Mouse (Mus musculus) liver, postnatal 0 days (tissue): Measurements from ENCODE around the gene Meis2. TPM values are rescaled to one million over a fixed set of nuclear protein-coding genes. Genes with fewer than 3 reads are reported as not detected.

Source experiments
- ATAC-seq: fragments of 200-750 bp; cut with Nextera tagmentation; 2 replicates; pipeline ENCODE4 v1.8.0; 2017; ENCODE audit warnings: mild to moderate bottlenecking, moderate library complexity
- DNase-seq: peaks from one replicate; pipeline ENCODE4 v3.0.0-alpha.2; 2016
- H3K27ac ChIP-seq: fragments of 300-500 bp; sonication (generic); 2 replicates; pipeline ENCODE4 v1.5.1; 2014; ENCODE audit warnings: antibody characterized with exemption, moderate library complexity, mild to moderate bottlenecking, low read depth
- H3K27me3 ChIP-seq: fragments of 300-500 bp; sonication (generic); 2 replicates; pipeline ENCODE4 v1.6.1; 2014; ENCODE audit warnings: low read length, control low read depth, mixed read lengths; ENCODE audit not compliant: insufficient read depth
- H3K36me3 ChIP-seq: fragments of 300-500 bp; sonication (generic); replicated peaks from 2 replicates; pipeline ENCODE4 v1.6.1; 2014; ENCODE audit warnings: mild to moderate bottlenecking, control low read depth, low read length, moderate library complexity, mixed read lengths; ENCODE audit not compliant: insufficient read depth
- H3K4me1 ChIP-seq: fragments of 300-500 bp; sonication (generic); 2 replicates; pipeline ENCODE4 v1.6.1; 2014; ENCODE audit warnings: antibody characterized with exemption, mild to moderate bottlenecking, control low read depth; ENCODE audit not compliant: insufficient read depth
- H3K4me2 ChIP-seq: fragments of 300-500 bp; sonication (generic); 2 replicates; pipeline ENCODE4 v1.6.1; 2014; ENCODE audit warnings: low read depth, mild to moderate bottlenecking, low read length, moderate library complexity, mixed read lengths
- H3K4me3 ChIP-seq: fragments of 300-500 bp; sonication (generic); 2 replicates; pipeline ENCODE4 v1.5.1; 2014; ENCODE audit warnings: low read depth, low read length
- H3K9ac ChIP-seq: fragments of 300-500 bp; sonication (generic); replicated peaks from 2 replicates; pipeline ENCODE4 v1.6.1; 2014; ENCODE audit warnings: mild to moderate bottlenecking, moderate library complexity
- H3K9me3 ChIP-seq: fragments of 300-500 bp; sonication (generic); 2 replicates; pipeline ENCODE4 v1.6.1; 2016; ENCODE audit warnings: mild to moderate bottlenecking, control low read depth, low read length, mixed read lengths
- CTCF ChIP-seq: sonication (generic); IDR thresholded peaks from 2 replicates; pipeline ENCODE4 v1.5.1; 2016; ENCODE audit warnings: antibody characterized with exemption, low read depth
- EP300 ChIP-seq: IDR thresholded peaks from 2 replicates; pipeline ENCODE4 v1.6.1; 2016; ENCODE audit warnings: antibody characterized with exemption, low read depth, mild to moderate bottlenecking
- WGBS: fragments of 180-500 bp; shearing (Covaris S2); extraction: QIAGEN DNeasy Blood & Tissue Kit; methylation state at CpG from one replicate; pipeline ENCODE4 v1.1.7; 2014; ENCODE audit not compliant: insufficient replicate concordance; 5-methylcytosine and 5-hydroxymethylcytosine counted together
- polyA plus RNA-seq: library from polyadenylated mRNA; unstranded; fragments of >200 nt; fragmentation: Nextera tagmentation; extraction: Ambion mirVana; gene quantifications from 2 replicates; pipeline ENCODE4 v1.2.1, GENCODE M21; 2015

Gene Meis2
- polyA plus RNA-seq, 1 experiment from 2014 or later: 2.0 TPM

GRCm38 (mm10) chr2:115890030-115890429 is 175.6 kb downstream of the Meis2 start:
- DNase-seq: no peak
- Histone ChIP-seq H3K9ac (no peak overlapping the region), H3K4me1 (peaks cover 19% of the 10 kb centered on the region), H3K9me3 (no peaks in the 10 kb centered on the region), H3K27me3 (no peaks in the 10 kb centered on the region), H3K4me2 (no peak overlapping the region), H3K27ac (no peak overlapping the region), H3K36me3 (no peaks in the 10 kb centered on the region), H3K4me3 (no peak overlapping the region)
- no peak for ATAC-seq
- 46% methylated on average over 3 of the region's 3 CpGs for WGBS
- TF ChIP-seq EP300 (no peak), CTCF (no peak)

GRCm38 (mm10) chr2:115889212-115889611 is 176.4 kb downstream of the Meis2 start:
- no peak overlapping the region for H3K27ac ChIP-seq
- ATAC-seq (no peak), DNase-seq (no peak)
- WGBS: 74% methylated on average over 4 of the region's 4 CpGs
- H3K27me3 ChIP-seq: no peaks in the 10 kb centered on the region
- H3K4me1 ChIP-seq: peaks cover 19% of the 10 kb centered on the region; the same call in 1 of the 2 replicates
- H3K36me3 ChIP-seq: no peaks in the 10 kb centered on the region
- H3K4me3 ChIP-seq: no peak overlapping the region
- no peak for TF ChIP-seq CTCF
- TF ChIP-seq EP300: no peak
- no peak overlapping the region for H3K9ac ChIP-seq
- H3K4me2 ChIP-seq: no peak overlapping the region
- no peaks in the 10 kb centered on the region for H3K9me3 ChIP-seq

DNA sequence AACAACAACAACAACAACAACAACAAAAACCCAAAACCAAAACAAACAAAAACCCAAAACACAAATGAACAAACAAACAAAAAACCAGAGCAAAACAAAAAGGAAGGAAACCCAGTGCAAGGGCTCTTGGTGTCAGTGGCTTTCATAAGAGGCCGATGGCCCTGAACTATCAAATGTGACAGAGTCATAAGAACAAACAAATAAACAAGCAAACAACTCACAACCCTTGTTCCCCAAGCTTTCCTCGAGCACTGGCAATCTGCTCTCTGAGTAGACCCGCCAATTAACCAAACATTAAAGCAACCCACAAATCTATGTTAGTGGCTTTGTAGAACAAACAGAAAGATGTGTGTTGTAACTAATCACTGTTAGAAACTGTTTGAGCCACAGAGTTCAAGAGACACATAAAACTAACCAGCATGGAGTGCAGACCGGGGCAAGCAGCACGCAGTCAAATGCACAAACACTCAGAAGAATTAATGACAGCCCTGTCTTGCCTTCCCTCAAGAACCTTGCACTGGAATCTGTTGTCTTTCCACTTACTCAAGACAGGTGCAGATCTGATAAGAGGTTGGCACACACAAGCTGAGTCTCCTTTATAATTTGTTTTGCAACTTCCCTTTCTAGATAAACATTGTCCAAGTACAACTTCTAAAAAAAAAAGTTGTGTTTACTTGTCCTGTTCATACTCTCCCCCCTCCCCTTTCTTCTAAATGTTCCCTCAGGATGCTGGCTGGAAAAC is 177.1 kb downstream of the Meis2 start:
- peak; percentile 56 for ATAC-seq
- H3K4me1 ChIP-seq: peaks cover 19% of the 10 kb centered on the region; the same call in 1 of the 2 replicates
- H3K4me2 ChIP-seq: no peak overlapping the region
- DNase-seq: no peak
- no peaks in the 10 kb centered on the region for H3K27me3 ChIP-seq
- no peak overlapping the region for H3K4me3 ChIP-seq
- no peaks in the 10 kb centered on the region for H3K36me3 ChIP-seq
- 50% methylated on average over 5 of the region's 5 CpGs for WGBS
- peak overlapping the region; percentile 50 for H3K27ac ChIP-seq
- no peak for TF ChIP-seq CTCF
- no peak for TF ChIP-seq EP300
- no peak overlapping the region for H3K9ac ChIP-seq
- H3K9me3 ChIP-seq: no peaks in the 10 kb centered on the region

DNA sequence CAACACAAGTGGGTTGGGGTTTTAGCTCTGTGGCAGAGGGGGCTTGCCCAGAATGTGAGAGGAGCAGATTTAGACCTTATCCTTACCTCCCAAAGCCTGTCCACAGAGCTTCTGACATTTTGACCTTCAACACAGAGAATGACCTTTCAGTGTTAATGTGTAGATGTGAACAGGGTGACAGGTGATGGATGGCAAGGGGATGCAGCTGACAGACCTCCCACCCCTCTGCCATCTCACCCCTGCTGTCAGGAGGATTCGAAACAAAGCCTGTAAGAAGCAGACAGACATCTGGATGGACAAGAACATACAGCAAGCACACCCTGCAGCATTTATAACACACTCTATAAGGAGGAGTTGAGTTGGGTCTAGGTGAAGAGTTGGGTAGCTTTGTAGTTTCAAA is 178.0 kb downstream of the Meis2 start:
- Histone ChIP-seq H3K9ac (no peak overlapping the region), H3K36me3 (no peaks in the 10 kb centered on the region), H3K4me2 (no peak overlapping the region), H3K4me1 (peaks cover 19% of the 10 kb centered on the region; the same call in 1 of the 2 replicates), H3K4me3 (no peak overlapping the region), H3K9me3 (no peaks in the 10 kb centered on the region), H3K27me3 (no peaks in the 10 kb centered on the region), H3K27ac (peak overlapping the region; percentile 50; the same call in 1 of the 2 replicates)
- 84% methylated on average over 1 of the region's 1 CpGs for WGBS
- no peak for ATAC-seq
- no peak for TF ChIP-seq CTCF
- no peak for TF ChIP-seq EP300
- DNase-seq: no peak

DNA sequence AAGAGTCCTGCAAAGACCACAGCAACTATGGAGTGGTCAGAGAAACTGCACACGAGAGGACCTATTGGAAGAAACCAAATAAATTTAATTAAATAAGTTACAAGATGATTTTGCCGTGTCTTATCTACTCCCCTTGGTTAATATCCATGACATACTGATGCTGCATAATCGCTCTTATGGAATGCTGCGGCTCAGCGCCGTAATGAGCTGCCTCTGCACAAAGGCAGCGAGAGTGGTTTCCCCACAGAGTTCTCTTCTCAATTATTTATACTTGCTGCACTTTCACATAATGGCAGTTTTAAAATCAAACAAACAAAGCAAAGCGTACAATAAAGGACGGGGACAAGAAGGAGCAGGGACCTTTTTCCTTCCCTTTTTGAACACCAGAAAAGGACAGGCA is 181.5 kb downstream of the Meis2 start:
- Histone ChIP-seq H3K9me3 (no peaks in the 10 kb centered on the region), H3K9ac (no peak overlapping the region), H3K27me3 (no peaks in the 10 kb centered on the region), H3K4me2 (no peak overlapping the region), H3K27ac (no peak overlapping the region), H3K36me3 (no peaks in the 10 kb centered on the region), H3K4me3 (no peak overlapping the region), H3K4me1 (0 out of 2 replicates have a peak, but pooled peaks cover 8% of the 10 kb centered on the region)
- ATAC-seq: no peak
- TF ChIP-seq CTCF: no peak
- TF ChIP-seq EP300: no peak
- DNase-seq: no peak
- 79% methylated on average over 9 of the region's 9 CpGs for WGBS

DNA sequence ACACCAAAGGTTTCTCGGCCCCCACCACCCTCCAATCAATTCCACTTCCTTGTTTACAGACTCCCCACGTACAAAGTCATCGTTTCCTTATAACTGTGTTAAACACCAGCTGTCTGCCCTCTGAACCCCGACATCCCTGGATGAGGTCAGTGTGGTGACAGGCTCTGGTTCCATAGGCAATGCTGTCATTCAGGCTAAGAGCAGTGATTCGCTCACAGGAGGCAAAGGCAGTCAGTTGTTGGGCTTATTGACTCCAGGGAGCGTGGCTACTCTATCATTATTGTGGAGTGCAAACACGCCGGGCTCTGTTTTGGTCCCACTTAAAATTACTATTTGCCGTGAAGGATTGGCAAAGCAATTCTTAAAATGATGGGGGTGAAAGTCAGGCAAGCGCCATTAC is 182.1 kb downstream of the Meis2 start:
- Histone ChIP-seq H3K27me3 (no peaks in the 10 kb centered on the region), H3K4me3 (no peak overlapping the region), H3K9me3 (no peaks in the 10 kb centered on the region), H3K4me2 (no peak overlapping the region), H3K36me3 (no peaks in the 10 kb centered on the region), H3K27ac (no peak overlapping the region), H3K9ac (no peak overlapping the region), H3K4me1 (0 out of 2 replicates have a peak, but pooled peaks cover 4% of the 10 kb centered on the region)
- ATAC-seq: no peak
- no peak for TF ChIP-seq EP300
- TF ChIP-seq CTCF: no peak
- no peak for DNase-seq
- 65% methylated on average over 10 of the region's 10 CpGs for WGBS
